Mouse (Mus musculus): ENCODE data around the gene Scn1b. TPM values are rescaled to one million over a fixed set of nuclear protein-coding genes. Genes with fewer than 3 reads are reported as not detected.

Gene Scn1b
- polyA plus RNA-seq, 1 experiment from 2014 or later = 6.8 TPM

GRCm38 (mm10) chr7:31089721-31090120 lies 37.1 kb downstream of the Scn1b start:
- no peak for ATAC-seq (ENCODE audit: low read depth)
- WGBS = 88% methylated on average over 2 of the region's 2 CpGs

GRCm38 (mm10) chr7:31088206-31088605 lies 38.6 kb downstream of the Scn1b start:
- H3K27ac ChIP-seq (replicated peaks) = no peak overlapping the region
- no peaks in the 10 kb centered on the region for H3K27me3 ChIP-seq
- H3K9me3 ChIP-seq = peaks cover 4% of the 10 kb centered on the region; the same call in 1 of the 2 replicates
- no peaks in the 10 kb centered on the region for H3K36me3 ChIP-seq
- H3K4me1 ChIP-seq (replicated peaks) = peaks cover 14% of the 10 kb centered on the region
- no peak overlapping the region for H3K4me3 ChIP-seq
- no peak overlapping the region for H3K9ac ChIP-seq
- no peak overlapping the region for H3K4me2 ChIP-seq
- 66% methylated on average over 3 of the region's 3 CpGs for WGBS
- ATAC-seq (ENCODE audit: low read depth) = no peak

More at GRCm38 (mm10) chr7:31089721-31090120, 37.1 kb downstream of the Scn1b start:
- Histone ChIP-seq H3K4me1 (replicated peaks) (peaks cover 13% of the 10 kb centered on the region), H3K9ac (no peak overlapping the region), H3K27ac (replicated peaks) (no peak overlapping the region), H3K4me3 (no peak overlapping the region), H3K27me3 (no peaks in the 10 kb centered on the region), H3K4me2 (no peak overlapping the region), H3K36me3 (no peaks in the 10 kb centered on the region), H3K9me3 (peaks cover 4% of the 10 kb centered on the region; the same call in 1 of the 2 replicates)

- peaks cover 4% of the 10 kb centered on the region; the same call in 1 of the 2 replicates for H3K9me3 ChIP-seq
- 67% methylated on average over 2 of the region's 2 CpGs for WGBS
- H3K27ac ChIP-seq (replicated peaks) = no peak overlapping the region
- no peaks in the 10 kb centered on the region for H3K36me3 ChIP-seq
- no peaks in the 10 kb centered on the region for H3K27me3 ChIP-seq
- no peak for ATAC-seq (ENCODE audit: low read depth)
- H3K4me1 ChIP-seq (replicated peaks) = peaks cover 20% of the 10 kb centered on the region
- no peak overlapping the region for H3K9ac ChIP-seq
- H3K4me2 ChIP-seq = no peak overlapping the region
- no peak overlapping the region for H3K4me3 ChIP-seq
These were observed 39.5 kb downstream of the Scn1b start for GRCm38 (mm10) chr7:31087262-31087661.

GRCm38 (mm10) chr7:31086175-31086755 lies 40.5 kb downstream of the Scn1b start:
- no peaks in the 10 kb centered on the region for H3K27me3 ChIP-seq
- 0 out of 2 replicates have a peak overlapping the region, but pooled peaks have one; percentile 14 for H3K27ac ChIP-seq (replicated peaks)
- H3K36me3 ChIP-seq = no peaks in the 10 kb centered on the region
- no peak overlapping the region for H3K4me2 ChIP-seq
- no peak overlapping the region for H3K4me3 ChIP-seq
- H3K9ac ChIP-seq = no peak overlapping the region
- WGBS = 84% methylated on average over 9 of the region's 9 CpGs
- H3K9me3 ChIP-seq = peaks cover 4% of the 10 kb centered on the region; the same call in 1 of the 2 replicates
- no peak for ATAC-seq (ENCODE audit: low read depth)
- peaks cover 20% of the 10 kb centered on the region for H3K4me1 ChIP-seq (replicated peaks)

GRCm38 (mm10) chr7:31085171-31085570 lies 41.6 kb downstream of the Scn1b start:
- WGBS = 20% methylated on average over 3 of the region's 3 CpGs
- Histone ChIP-seq H3K9me3 (peaks cover 4% of the 10 kb centered on the region; the same call in 1 of the 2 replicates), H3K4me1 (replicated peaks) (peaks cover 20% of the 10 kb centered on the region), H3K4me3 (no peak overlapping the region), H3K4me2 (no peak overlapping the region), H3K9ac (no peak overlapping the region), H3K27ac (replicated peaks) (0 out of 2 replicates have a peak overlapping the region, but pooled peaks have one; percentile 14), H3K27me3 (no peaks in the 10 kb centered on the region), H3K36me3 (no peaks in the 10 kb centered on the region)
- no peak for ATAC-seq (ENCODE audit: low read depth)

GRCm38 (mm10) chr7:31084140-31084539 lies 42.7 kb downstream of the Scn1b start:
- ATAC-seq (ENCODE audit: low read depth) = no peak
- peaks cover 4% of the 10 kb centered on the region; the same call in 1 of the 2 replicates for H3K9me3 ChIP-seq
- no peaks in the 10 kb centered on the region for H3K36me3 ChIP-seq
- no peaks in the 10 kb centered on the region for H3K27me3 ChIP-seq
- no peak overlapping the region for H3K4me3 ChIP-seq
- no peak overlapping the region for H3K4me2 ChIP-seq
- H3K4me1 ChIP-seq (replicated peaks) = peaks cover 20% of the 10 kb centered on the region
- no peak overlapping the region; the same call in 1 of the 2 replicates for H3K27ac ChIP-seq (replicated peaks)
- 61% methylated on average over 9 of the region's 9 CpGs for WGBS
- H3K9ac ChIP-seq = no peak overlapping the region

GRCm38 (mm10) chr7:31082831-31083588 lies 43.8 kb downstream of the Scn1b start:
- ATAC-seq (ENCODE audit: low read depth) = no peak
- Histone ChIP-seq H3K9me3 (peaks cover 4% of the 10 kb centered on the region; the same call in 1 of the 2 replicates), H3K9ac (0 out of 2 replicates have a peak overlapping the region, but pooled peaks have one; percentile 31), H3K36me3 (no peaks in the 10 kb centered on the region), H3K4me3 (no peak overlapping the region), H3K4me2 (no peak overlapping the region), H3K27ac (replicated peaks) (no peak overlapping the region), H3K4me1 (replicated peaks) (peaks cover 20% of the 10 kb centered on the region), H3K27me3 (no peaks in the 10 kb centered on the region)
- WGBS = 61% methylated on average over 14 of the region's 14 CpGs

- H3K4me1 ChIP-seq (replicated peaks) = peaks cover 25% of the 10 kb centered on the region
- H3K27me3 ChIP-seq = no peaks in the 10 kb centered on the region
- ATAC-seq (ENCODE audit: low read depth) = no peak
- no peaks in the 10 kb centered on the region for H3K36me3 ChIP-seq
- no peak overlapping the region for H3K4me2 ChIP-seq
- H3K9ac ChIP-seq = no peak overlapping the region
- peaks cover 4% of the 10 kb centered on the region; the same call in 1 of the 2 replicates for H3K9me3 ChIP-seq
- no peak overlapping the region for H3K27ac ChIP-seq (replicated peaks)
- H3K4me3 ChIP-seq = no peak overlapping the region
These were observed 44.7 kb downstream of the Scn1b start for GRCm38 (mm10) chr7:31082106-31082505.

- peaks cover 3% of the 10 kb centered on the region; the same call in 1 of the 2 replicates for H3K9me3 ChIP-seq
- H3K4me2 ChIP-seq = no peak overlapping the region
- H3K4me1 ChIP-seq (replicated peaks) = peaks cover 26% of the 10 kb centered on the region
- ATAC-seq (ENCODE audit: low read depth) = no peak
- WGBS = 56% methylated on average over 1 of the region's 1 CpGs
- H3K27me3 ChIP-seq = no peaks in the 10 kb centered on the region
- H3K36me3 ChIP-seq = no peaks in the 10 kb centered on the region
- no peak overlapping the region for H3K27ac ChIP-seq (replicated peaks)
- no peak overlapping the region for H3K9ac ChIP-seq
- H3K4me3 ChIP-seq = no peak overlapping the region
These were observed 45.7 kb downstream of the Scn1b start for GRCm38 (mm10) chr7:31081106-31081505.

- Histone ChIP-seq H3K9ac (no peak overlapping the region), H3K4me3 (no peak overlapping the region), H3K36me3 (no peaks in the 10 kb centered on the region), H3K4me2 (no peak overlapping the region), H3K9me3 (no peaks in the 10 kb centered on the region), H3K27me3 (no peaks in the 10 kb centered on the region), H3K27ac (replicated peaks) (no peak overlapping the region), H3K4me1 (replicated peaks) (peaks cover 26% of the 10 kb centered on the region)
- ATAC-seq (ENCODE audit: low read depth) = no peak
- WGBS = 50% methylated on average over 3 of the region's 3 CpGs
These were observed 46.2 kb downstream of the Scn1b start for GRCm38 (mm10) chr7:31080611-31081010.

GRCm38 (mm10) chr7:31079670-31080069 lies 47.1 kb downstream of the Scn1b start:
- ATAC-seq (ENCODE audit: low read depth) = no peak
- H3K9ac ChIP-seq = no peak overlapping the region
- H3K36me3 ChIP-seq = no peaks in the 10 kb centered on the region
- no peaks in the 10 kb centered on the region for H3K9me3 ChIP-seq
- no peak overlapping the region for H3K4me2 ChIP-seq
- 91% methylated on average over 8 of the region's 8 CpGs for WGBS
- H3K4me3 ChIP-seq = no peak overlapping the region
- no peaks in the 10 kb centered on the region for H3K27me3 ChIP-seq
- no peak overlapping the region for H3K27ac ChIP-seq (replicated peaks)
- peaks cover 19% of the 10 kb centered on the region for H3K4me1 ChIP-seq (replicated peaks)

- no peak overlapping the region for H3K4me3 ChIP-seq
- 50% methylated on average over 5 of the region's 5 CpGs for WGBS
- ATAC-seq (ENCODE audit: low read depth) = 0 out of 2 replicates have a peak, but pooled peaks have one; percentile 48
These were observed 48.8 kb downstream of the Scn1b start for GRCm38 (mm10) chr7:31077885-31078445.

More at GRCm38 (mm10) chr7:31077885-31078445, 48.8 kb downstream of the Scn1b start:
- Histone ChIP-seq H3K27ac (replicated peaks) (peak overlapping the region; percentile 34; the same call in 1 of the 2 replicates), H3K36me3 (no peaks in the 10 kb centered on the region), H3K9ac (no peak overlapping the region), H3K9me3 (no peaks in the 10 kb centered on the region), H3K27me3 (no peaks in the 10 kb centered on the region), H3K4me2 (no peak overlapping the region), H3K4me1 (replicated peaks) (peaks cover 13% of the 10 kb centered on the region)
